Mouse (Mus musculus): ENCODE measurements around the gene Klk1b1. TPM values are rescaled to one million over a fixed set of nuclear protein-coding genes. Genes with fewer than 3 reads are reported as not detected.
"Not testable (repeated sequence)": the region's sequence is repeated elsewhere in the genome, so short reads cannot be mapped to it uniquely, and the experiment has no call there.

The Klk1b1 gene
- polyA plus RNA-seq, 2 experiments: not detected

GRCm38 (mm10) chr7:43950364-43950763 is 16.2 kb upstream of the Klk1b1 start, which contains the start of gene Klk1b8:
TSS of gene Klk1b8 (plus strand) at chr7:43950664.
- no peaks in the 10 kb centered on the region for H3K4me1 ChIP-seq (replicated peaks; ENCODE audit: control insufficient read depth in 2 of 2, insufficient read depth in 2 of 2, low read length in 1 of 2)
- H3K9me3 ChIP-seq (ENCODE audit: control insufficient read depth, low read length): no peaks in the 10 kb centered on the region
- WGBS (ENCODE audit: insufficient replicate concordance): 55% methylated on average over 2 of the region's 2 CpGs
- TF ChIP-seq CTCF (IDR thresholded peaks at IDR 0.05; ENCODE audit: low read depth) (no peak), EP300 (IDR thresholded peaks at IDR 0.05; ENCODE audit: low read depth) (no peak)
- no peak for ATAC-seq (ENCODE audit: insufficient read depth)
- H3K27me3 ChIP-seq (ENCODE audit: control insufficient read depth, insufficient read depth, low read length): no peaks in the 10 kb centered on the region
- H3K36me3 ChIP-seq (replicated peaks; ENCODE audit: control insufficient read depth, insufficient read depth, low read depth): no peaks in the 10 kb centered on the region
- no peak within 1 kb of the TSS for H3K27ac ChIP-seq
- no peak for DNase-seq (ENCODE audit: low read depth in 3 of 3, low spot score in 3 of 3)
- no peak within 1 kb of the TSS for H3K9ac ChIP-seq (replicated peaks)
- no peak within 1 kb of the TSS for H3K4me2 ChIP-seq (ENCODE audit: low read depth)
- no peak within 1 kb of the TSS for H3K4me3 ChIP-seq (ENCODE audit: insufficient read depth in 1 of 2, low read depth in 2 of 2, low read length in 2 of 2)

GRCm38 (mm10) chr7:43952703-43953102 is 13.8 kb upstream of the Klk1b1 start:
- no peak overlapping the region for H3K27ac ChIP-seq
- H3K9ac ChIP-seq (replicated peaks): no peak overlapping the region
- H3K4me2 ChIP-seq (ENCODE audit: low read depth): no peak overlapping the region
- no peaks in the 10 kb centered on the region for H3K9me3 ChIP-seq (ENCODE audit: control insufficient read depth, low read length)
- H3K4me3 ChIP-seq (ENCODE audit: insufficient read depth in 1 of 2, low read depth in 2 of 2, low read length in 2 of 2): no peak overlapping the region
- H3K4me1 ChIP-seq (replicated peaks; ENCODE audit: control insufficient read depth in 2 of 2, insufficient read depth in 2 of 2, low read length in 1 of 2): no peaks in the 10 kb centered on the region
- H3K36me3 ChIP-seq (replicated peaks; ENCODE audit: control insufficient read depth, insufficient read depth, low read depth): no peaks in the 10 kb centered on the region
- WGBS (ENCODE audit: insufficient replicate concordance): 42% methylated on average over 4 of the region's 4 CpGs
- TF ChIP-seq CTCF (IDR thresholded peaks at IDR 0.05; ENCODE audit: low read depth) (no peak), EP300 (IDR thresholded peaks at IDR 0.05; ENCODE audit: low read depth) (no peak)
- DNase-seq (ENCODE audit: low read depth in 3 of 3, low spot score in 3 of 3) (no peak), ATAC-seq (ENCODE audit: insufficient read depth) (no peak)
- no peaks in the 10 kb centered on the region for H3K27me3 ChIP-seq (ENCODE audit: control insufficient read depth, insufficient read depth, low read length)

GRCm38 (mm10) chr7:43967058-43967457 is 507 bp downstream of the Klk1b1 start:
- Histone ChIP-seq H3K4me3 (ENCODE audit: insufficient read depth in 1 of 2, low read depth in 2 of 2, low read length in 2 of 2) (no peak overlapping the region), H3K9ac (replicated peaks) (no peak overlapping the region), H3K27ac (no peak overlapping the region), H3K27me3 (ENCODE audit: control insufficient read depth, insufficient read depth, low read length) (no peaks in the 10 kb centered on the region), H3K36me3 (replicated peaks; ENCODE audit: control insufficient read depth, insufficient read depth, low read depth) (no peaks in the 10 kb centered on the region), H3K4me2 (ENCODE audit: low read depth) (no peak overlapping the region), H3K4me1 (replicated peaks; ENCODE audit: control insufficient read depth in 2 of 2, insufficient read depth in 2 of 2, low read length in 1 of 2) (no peaks in the 10 kb centered on the region), H3K9me3 (ENCODE audit: control insufficient read depth, low read length) (no peaks in the 10 kb centered on the region)
- TF ChIP-seq EP300 (IDR thresholded peaks at IDR 0.05; ENCODE audit: low read depth) (no peak), CTCF (IDR thresholded peaks at IDR 0.05; ENCODE audit: low read depth) (no peak)
- no peak for DNase-seq (ENCODE audit: low read depth in 3 of 3, low spot score in 3 of 3)
- no peak for ATAC-seq (ENCODE audit: insufficient read depth)
- WGBS (ENCODE audit: insufficient replicate concordance): 49% methylated on average over 3 of the region's 3 CpGs

GRCm38 (mm10) chr7:43967612-43968011 is 1.1 kb downstream of the Klk1b1 start:
- ATAC-seq (ENCODE audit: insufficient read depth) (no peak), DNase-seq (ENCODE audit: low read depth in 3 of 3, low spot score in 3 of 3) (no peak)
- H3K27me3 ChIP-seq (ENCODE audit: control insufficient read depth, insufficient read depth, low read length): no peaks in the 10 kb centered on the region
- no peaks in the 10 kb centered on the region for H3K9me3 ChIP-seq (ENCODE audit: control insufficient read depth, low read length)
- no peak overlapping the region for H3K4me2 ChIP-seq (ENCODE audit: low read depth)
- H3K27ac ChIP-seq: no peak overlapping the region
- no peak overlapping the region for H3K4me3 ChIP-seq (ENCODE audit: insufficient read depth in 1 of 2, low read depth in 2 of 2, low read length in 2 of 2)
- WGBS (ENCODE audit: insufficient replicate concordance): 43% methylated on average over 2 of the region's 2 CpGs
- TF ChIP-seq CTCF (IDR thresholded peaks at IDR 0.05; ENCODE audit: low read depth) (no peak), EP300 (IDR thresholded peaks at IDR 0.05; ENCODE audit: low read depth) (no peak)
- no peak overlapping the region for H3K9ac ChIP-seq (replicated peaks)
- no peaks in the 10 kb centered on the region for H3K36me3 ChIP-seq (replicated peaks; ENCODE audit: control insufficient read depth, insufficient read depth, low read depth)
- H3K4me1 ChIP-seq (replicated peaks; ENCODE audit: control insufficient read depth in 2 of 2, insufficient read depth in 2 of 2, low read length in 1 of 2): no peaks in the 10 kb centered on the region

- H3K9me3 ChIP-seq (ENCODE audit: control insufficient read depth, low read length); H3K36me3 ChIP-seq (replicated peaks; ENCODE audit: control insufficient read depth, insufficient read depth, low read depth); H3K4me3 ChIP-seq (ENCODE audit: insufficient read depth in 1 of 2, low read depth in 2 of 2, low read length in 2 of 2); H3K27me3 ChIP-seq (ENCODE audit: control insufficient read depth, insufficient read depth, low read length); DNase-seq (ENCODE audit: low read depth in 3 of 3, low spot score in 3 of 3); H3K27ac ChIP-seq; H3K9ac ChIP-seq (replicated peaks); H3K4me1 ChIP-seq (replicated peaks; ENCODE audit: control insufficient read depth in 2 of 2, insufficient read depth in 2 of 2, low read length in 1 of 2); ATAC-seq (ENCODE audit: insufficient read depth); H3K4me2 ChIP-seq (ENCODE audit: low read depth): not testable (repeated sequence)
- 48% methylated on average over 1 of the region's 1 CpGs for WGBS (ENCODE audit: insufficient replicate concordance)
Measured at GRCm38 (mm10) chr7:43975761-43976160, 9.2 kb downstream of the Klk1b1 start, which contains the start of gene Klk1b9. TSS of gene Klk1b9 (plus strand) at chr7:43976061.
